Mouse (Mus musculus): ENCODE measurements around the gene Uba52. TPM values are rescaled to one million over a fixed set of nuclear protein-coding genes. Genes with fewer than 3 reads are reported as not detected.

The Uba52 gene
- total and polyA plus RNA-seq, 2 experiments from 2014 or later = 887 to 1,011 TPM

GRCm38 (mm10) chr8:70495771-70496062 lies 14.9 kb downstream of the Uba52 start:
- Histone ChIP-seq H3K27ac (ENCODE audit: low read depth) (no peak overlapping the region), H3K4me2 (ENCODE audit: low read depth, low read length) (no peak overlapping the region), H3K9ac (replicated peaks; ENCODE audit: low read depth, low read length) (no peak overlapping the region), H3K4me3 (ENCODE audit: low read depth, low read length) (no peak overlapping the region), H3K36me3 (replicated peaks; ENCODE audit: control insufficient read depth, insufficient read depth, low read length) (no peaks in the 10 kb centered on the region), H3K4me1 (ENCODE audit: control insufficient read depth, insufficient read depth) (peaks cover 12% of the 10 kb centered on the region; the same call in 1 of the 2 replicates), H3K9me3 (replicated peaks; ENCODE audit: control insufficient read depth, low read length) (no peaks in the 10 kb centered on the region), H3K27me3 (ENCODE audit: control insufficient read depth, insufficient read depth, low read length) (peaks cover 96% of the 10 kb centered on the region)
- DNase-seq (ENCODE audit: low spot score) (no peak), ATAC-seq (ENCODE audit: insufficient read depth, low read depth) (no peak)
- WGBS = 13% methylated on average over 12 of the region's 12 CpGs
- no peak for TF ChIP-seq CTCF (IDR thresholded peaks at IDR 0.05; ENCODE audit: low read depth)
- TF ChIP-seq EP300 (IDR thresholded peaks at IDR 0.05; ENCODE audit: low read depth) = no peak

- H3K27ac ChIP-seq (ENCODE audit: low read depth) = no peak overlapping the region
- H3K9me3 ChIP-seq (replicated peaks; ENCODE audit: control insufficient read depth, low read length) = no peaks in the 10 kb centered on the region
- no peak overlapping the region for H3K9ac ChIP-seq (replicated peaks; ENCODE audit: low read depth, low read length)
- no peak for TF ChIP-seq EP300 (IDR thresholded peaks at IDR 0.05; ENCODE audit: low read depth)
- no peak for TF ChIP-seq CTCF (IDR thresholded peaks at IDR 0.05; ENCODE audit: low read depth)
- no peak overlapping the region for H3K4me2 ChIP-seq (ENCODE audit: low read depth, low read length)
- H3K4me1 ChIP-seq (ENCODE audit: control insufficient read depth, insufficient read depth) = peaks cover 12% of the 10 kb centered on the region; the same call in 1 of the 2 replicates
- WGBS = 12% methylated on average over 21 of the region's 21 CpGs
- DNase-seq (ENCODE audit: low spot score) = no peak
- no peak overlapping the region for H3K4me3 ChIP-seq (ENCODE audit: low read depth, low read length)
- H3K36me3 ChIP-seq (replicated peaks; ENCODE audit: control insufficient read depth, insufficient read depth, low read length) = no peaks in the 10 kb centered on the region
- ATAC-seq (ENCODE audit: insufficient read depth, low read depth) = no peak
- H3K27me3 ChIP-seq (ENCODE audit: control insufficient read depth, insufficient read depth, low read length) = peaks cover 96% of the 10 kb centered on the region
These were observed 15.4 kb downstream of the Uba52 start for GRCm38 (mm10) chr8:70495001-70495770.

GRCm38 (mm10) chr8:70494416-70494945 lies 16.1 kb downstream of the Uba52 start:
- Histone ChIP-seq H3K4me3 (ENCODE audit: low read depth, low read length) (peak overlapping the region; percentile 50; the same call in 1 of the 2 replicates), H3K9ac (replicated peaks; ENCODE audit: low read depth, low read length) (no peak overlapping the region), H3K27ac (ENCODE audit: low read depth) (no peak overlapping the region), H3K36me3 (replicated peaks; ENCODE audit: control insufficient read depth, insufficient read depth, low read length) (no peaks in the 10 kb centered on the region), H3K4me1 (ENCODE audit: control insufficient read depth, insufficient read depth) (peaks cover 13% of the 10 kb centered on the region; the same call in 1 of the 2 replicates), H3K27me3 (ENCODE audit: control insufficient read depth, insufficient read depth, low read length) (peaks cover 96% of the 10 kb centered on the region), H3K4me2 (ENCODE audit: low read depth, low read length) (no peak overlapping the region), H3K9me3 (replicated peaks; ENCODE audit: control insufficient read depth, low read length) (no peaks in the 10 kb centered on the region)
- WGBS = 3% methylated on average over 22 of the region's 28 CpGs
- no peak for TF ChIP-seq CTCF (IDR thresholded peaks at IDR 0.05; ENCODE audit: low read depth)
- no peak for TF ChIP-seq EP300 (IDR thresholded peaks at IDR 0.05; ENCODE audit: low read depth)
- DNase-seq (ENCODE audit: low spot score) (no peak), ATAC-seq (ENCODE audit: insufficient read depth, low read depth) (no peak)

GRCm38 (mm10) chr8:70493692-70494415 lies 16.7 kb downstream of the Uba52 start:
- ATAC-seq (ENCODE audit: insufficient read depth, low read depth) = no peak; the same call in 1 of the 2 replicates
- no peak for DNase-seq (ENCODE audit: low spot score)
- Histone ChIP-seq H3K9me3 (replicated peaks; ENCODE audit: control insufficient read depth, low read length) (no peaks in the 10 kb centered on the region), H3K27ac (ENCODE audit: low read depth) (no peak overlapping the region), H3K4me3 (ENCODE audit: low read depth, low read length) (peak overlapping the region; percentile 50), H3K27me3 (ENCODE audit: control insufficient read depth, insufficient read depth, low read length) (peaks cover 96% of the 10 kb centered on the region), H3K4me1 (ENCODE audit: control insufficient read depth, insufficient read depth) (peaks cover 16% of the 10 kb centered on the region; the same call in 1 of the 2 replicates), H3K9ac (replicated peaks; ENCODE audit: low read depth, low read length) (no peak overlapping the region), H3K4me2 (ENCODE audit: low read depth, low read length) (peak overlapping the region; percentile 73), H3K36me3 (replicated peaks; ENCODE audit: control insufficient read depth, insufficient read depth, low read length) (no peaks in the 10 kb centered on the region)
- WGBS = 1% methylated on average over 40 of the region's 47 CpGs
- TF ChIP-seq CTCF (IDR thresholded peaks at IDR 0.05; ENCODE audit: low read depth) (no peak), EP300 (IDR thresholded peaks at IDR 0.05; ENCODE audit: low read depth) (no peak)

GRCm38 (mm10) chr8:70492664-70493640 lies 17.6 kb downstream of the Uba52 start, which contains the start of gene Crlf1:
TSS of gene Crlf1 (plus strand) at chr8:70493158.
- peaks cover 24% of the 10 kb centered on the region for H3K4me1 ChIP-seq (ENCODE audit: control insufficient read depth, insufficient read depth)
- no peak for ATAC-seq (ENCODE audit: insufficient read depth, low read depth)
- WGBS = 1% methylated on average over 67 of the region's 93 CpGs

More at GRCm38 (mm10) chr8:70492664-70493640, 17.6 kb downstream of the Uba52 start, which contains the start of gene Crlf1:
- no peak within 1 kb of the TSS for H3K27ac ChIP-seq (ENCODE audit: low read depth)
- no peaks in the 10 kb centered on the region for H3K9me3 ChIP-seq (replicated peaks; ENCODE audit: control insufficient read depth, low read length)
- DNase-seq (ENCODE audit: low spot score) = no peak
- H3K9ac ChIP-seq (replicated peaks; ENCODE audit: low read depth, low read length) = no peak within 1 kb of the TSS; the same call in 1 of the 2 replicates
- no peaks in the 10 kb centered on the region for H3K36me3 ChIP-seq (replicated peaks; ENCODE audit: control insufficient read depth, insufficient read depth, low read length)
- peak within 1 kb of the TSS; percentile 73 for H3K4me2 ChIP-seq (ENCODE audit: low read depth, low read length)
- H3K4me3 ChIP-seq (ENCODE audit: low read depth, low read length) = peak within 1 kb of the TSS; percentile 50
- peaks cover 96% of the 10 kb centered on the region for H3K27me3 ChIP-seq (ENCODE audit: control insufficient read depth, insufficient read depth, low read length)
- TF ChIP-seq EP300 (IDR thresholded peaks at IDR 0.05; ENCODE audit: low read depth) (no peak), CTCF (IDR thresholded peaks at IDR 0.05; ENCODE audit: low read depth) (no peak)

Measured in heart, postnatal 0 days (tissue).